Mouse (Mus musculus) hindbrain, embryonic 14.5 days (tissue): ENCODE data around the gene Crkl. TPM values are rescaled to one million over a fixed set of nuclear protein-coding genes. Genes with fewer than 3 reads are reported as not detected.
"Not testable (repeated sequence)": the region's sequence is repeated elsewhere in the genome, so short reads cannot be mapped to it uniquely, and the experiment has no call there.

Source experiments
- ATAC-seq: fragments of 200-750 bp; cut with Nextera tagmentation; 2 replicates; pipeline ENCODE4 v1.8.0; 2017; ENCODE audit warnings: moderate number of reproducible peaks, mild to moderate bottlenecking, moderate TSS enrichment, moderate library complexity; ENCODE audit not compliant: low FRiP score
- DNase-seq: peaks from one replicate; pipeline ENCODE4 v3.0.0-alpha.2; 2015; ENCODE audit warnings: low spot score
- H3K27ac ChIP-seq: fragments of 300-500 bp; sonication (generic); 2 replicates; pipeline ENCODE4 v1.5.1; 2014; ENCODE audit warnings: mild to moderate bottlenecking, moderate library complexity
- H3K27me3 ChIP-seq: fragments of 300-500 bp; sonication (generic); 2 replicates; pipeline ENCODE4 v1.6.1; 2014; ENCODE audit warnings: mild to moderate bottlenecking, low read length, mixed read lengths; ENCODE audit not compliant: control insufficient read depth, insufficient read depth
- H3K36me3 ChIP-seq: fragments of 300-500 bp; sonication (generic); replicated peaks from 2 replicates; pipeline ENCODE4 v1.6.1; 2014; ENCODE audit not compliant: control insufficient read depth, insufficient read depth
- H3K4me1 ChIP-seq: fragments of 300-500 bp; sonication (generic); replicated peaks from 2 replicates; pipeline ENCODE4 v1.6.1; 2014; ENCODE audit warnings: antibody characterized with exemption, low read length, mixed read lengths; ENCODE audit not compliant: control insufficient read depth, insufficient read depth
- H3K4me2 ChIP-seq: fragments of 300-500 bp; sonication (generic); replicated peaks from 2 replicates; pipeline ENCODE4 v1.6.1; 2014; ENCODE audit warnings: mild to moderate bottlenecking, moderate library complexity
- H3K4me3 ChIP-seq: fragments of 300-500 bp; sonication (generic); replicated peaks from 2 replicates; pipeline ENCODE4 v1.5.1; 2014; ENCODE audit warnings: mild to moderate bottlenecking, low read length
- H3K9ac ChIP-seq: fragments of 300-500 bp; sonication (generic); 2 replicates; pipeline ENCODE4 v1.6.1; 2014
- H3K9me3 ChIP-seq: fragments of 300-500 bp; sonication (generic); 2 replicates; pipeline ENCODE4 v1.6.1; 2016; ENCODE audit warnings: low read length; ENCODE audit not compliant: control insufficient read depth
- WGBS: fragments of 180-500 bp; shearing (Covaris S2); extraction: QIAGEN DNeasy Blood & Tissue Kit; methylation state at CpG from one replicate; pipeline ENCODE4 v1.1.7; 2014; 5-methylcytosine and 5-hydroxymethylcytosine counted together
- polyA plus RNA-seq: library from polyadenylated mRNA; unstranded; fragments of >200 nt; fragmentation: Nextera tagmentation; extraction: Ambion mirVana; gene quantifications from 2 replicates; pipeline ENCODE4 v1.2.1, GENCODE M21; 2014

The Crkl gene
- polyA plus RNA-seq, 1 experiment from 2014 or later: 65.0 TPM

- WGBS: 52% methylated on average over 2 of the region's 2 CpGs
- DNase-seq: peak; percentile 58
- H3K9me3 ChIP-seq: no peaks in the 10 kb centered on the region
- no peak overlapping the region; the same call in 1 of the 2 replicates for H3K27ac ChIP-seq
- no peak overlapping the region for H3K4me2 ChIP-seq
- H3K9ac ChIP-seq: no peak overlapping the region
- 0 out of 2 replicates have a peak, but pooled peaks have one; percentile 29 for ATAC-seq
- H3K4me3 ChIP-seq: no peak overlapping the region
- H3K36me3 ChIP-seq: no peaks in the 10 kb centered on the region
- H3K27me3 ChIP-seq: no peaks in the 10 kb centered on the region
- peaks cover 16% of the 10 kb centered on the region; the same call in 1 of the 2 replicates for H3K4me1 ChIP-seq
Observed at GRCm38 (mm10) chr16:17496499-17497305, 44.9 kb downstream of the Crkl start.

GRCm38 (mm10) chr16:17499249-17499883 lies 47.6 kb downstream of the Crkl start:
- peak; percentile 44 for DNase-seq
- Histone ChIP-seq H3K9ac (no peak overlapping the region), H3K27me3 (no peaks in the 10 kb centered on the region), H3K4me2 (peak overlapping the region; percentile 22; the same call in 1 of the 2 replicates), H3K4me3 (no peak overlapping the region), H3K27ac (no peak overlapping the region), H3K36me3 (no peaks in the 10 kb centered on the region), H3K9me3 (no peaks in the 10 kb centered on the region), H3K4me1 (peaks cover 16% of the 10 kb centered on the region; the same call in 1 of the 2 replicates)
- whole genome bisulfite sequencing: 15% methylated on average over 10 of the region's 10 CpGs
- ATAC-seq: peak; percentile 69

- H3K4me2 ChIP-seq: no peak overlapping the region
- ATAC-seq: no peak
- WGBS: 78% methylated on average over 4 of the region's 4 CpGs
- H3K27me3 ChIP-seq: no peaks in the 10 kb centered on the region
- H3K27ac ChIP-seq: no peak overlapping the region
- no peak overlapping the region for H3K4me3 ChIP-seq
- no peaks in the 10 kb centered on the region for H3K36me3 ChIP-seq
- DNase-seq: no peak
- peaks cover 11% of the 10 kb centered on the region; the same call in 1 of the 2 replicates for H3K4me1 ChIP-seq
- H3K9ac ChIP-seq: no peak overlapping the region
- H3K9me3 ChIP-seq: no peaks in the 10 kb centered on the region
Observed at GRCm38 (mm10) chr16:17502681-17503080, 50.9 kb downstream of the Crkl start.

GRCm38 (mm10) chr16:17507018-17507552 lies 55.3 kb downstream of the Crkl start:
- Histone ChIP-seq H3K4me3 (no peak overlapping the region), H3K36me3 (peaks cover 6% of the 10 kb centered on the region), H3K4me1 (peaks cover 14% of the 10 kb centered on the region), H3K4me2 (no peak overlapping the region), H3K27ac (no peak overlapping the region), H3K9ac (no peak overlapping the region), H3K9me3 (no peaks in the 10 kb centered on the region), H3K27me3 (no peaks in the 10 kb centered on the region)
- ATAC-seq (no peak), DNase-seq (no peak)
- WGBS: 89% methylated on average over 5 of the region's 5 CpGs

GRCm38 (mm10) chr16:17508031-17508430 lies 56.2 kb downstream of the Crkl start:
- not testable (repeated sequence) for H3K9me3 ChIP-seq, ATAC-seq, H3K27me3 ChIP-seq, DNase-seq
- Histone ChIP-seq H3K9ac (peak overlapping the region; percentile 75), H3K27ac (peak overlapping the region; percentile 95), H3K4me2 (peak overlapping the region; percentile 76), H3K36me3 (peaks cover 15% of the 10 kb centered on the region), H3K4me3 (peak overlapping the region; percentile 70), H3K4me1 (peaks cover 14% of the 10 kb centered on the region)
- 28% methylated on average over 3 of the region's 3 CpGs for WGBS

GRCm38 (mm10) chr16:17508546-17509239 lies 56.9 kb downstream of the Crkl start, which contains the start of gene Lztr1:
Gene Lztr1, plus strand, starts transcription at chr16:17508688.
- DNase-seq (peak; percentile 90), ATAC-seq (peak; percentile 97)
- Histone ChIP-seq H3K9ac (peak within 1 kb of the TSS; percentile 75), H3K36me3 (peaks cover 22% of the 10 kb centered on the region), H3K4me2 (peak within 1 kb of the TSS; percentile 76), H3K4me1 (peaks cover 14% of the 10 kb centered on the region), H3K4me3 (peak within 1 kb of the TSS; percentile 70), H3K27me3 (no peaks in the 10 kb centered on the region), H3K9me3 (no peaks in the 10 kb centered on the region), H3K27ac (peak within 1 kb of the TSS; percentile 95)
- under 1% methylated on average over 50 of the region's 50 CpGs for WGBS

GRCm38 (mm10) chr16:17509240-17509597 lies 57.4 kb downstream of the Crkl start:
- H3K27me3 ChIP-seq: no peaks in the 10 kb centered on the region
- H3K9me3 ChIP-seq: no peaks in the 10 kb centered on the region
- H3K27ac ChIP-seq: peak overlapping the region; percentile 95; the same call in 1 of the 2 replicates
- peak overlapping the region; percentile 70 for H3K4me3 ChIP-seq
- H3K9ac ChIP-seq: peak overlapping the region; percentile 75
- no peak for DNase-seq
- peaks cover 14% of the 10 kb centered on the region for H3K4me1 ChIP-seq
- peaks cover 27% of the 10 kb centered on the region for H3K36me3 ChIP-seq
- H3K4me2 ChIP-seq: peak overlapping the region; percentile 76
- WGBS: 10% methylated on average over 9 of the region's 9 CpGs
- no peak; the same call in 1 of the 2 replicates for ATAC-seq

- Histone ChIP-seq H3K9ac (peak overlapping the region; percentile 75; the same call in 1 of the 2 replicates), H3K4me2 (peak overlapping the region; percentile 76), H3K27me3 (no peaks in the 10 kb centered on the region), H3K27ac (no peak overlapping the region), H3K4me3 (peak overlapping the region; percentile 70; the same call in 1 of the 2 replicates), H3K4me1 (peaks cover 14% of the 10 kb centered on the region), H3K36me3 (peaks cover 36% of the 10 kb centered on the region), H3K9me3 (no peaks in the 10 kb centered on the region)
- DNase-seq: no peak
- no peak for ATAC-seq
- 96% methylated on average over 2 of the region's 2 CpGs for WGBS
Observed at GRCm38 (mm10) chr16:17510143-17510542, 58.4 kb downstream of the Crkl start.
